Mouse (Mus musculus) midbrain, embryonic 12.5 days (tissue): ENCODE measurements at regions not wholly inside any gene's neighbourhood (a gene's known extent, or its start where the extent isn't known, plus 50 kb on each side); places are given as distances from the start of the nearest gene placed in this dataset.

Experiments used
- ATAC-seq: fragments of 200-750 bp; cut with Nextera tagmentation; 2 replicates; pipeline ENCODE4 v1.8.0; 2017; ENCODE audit warnings: low read depth, moderate TSS enrichment, moderate library complexity; ENCODE audit not compliant: low FRiP score
- H3K27ac ChIP-seq: fragments of 300-500 bp; sonication (generic); replicated peaks from 2 replicates; pipeline ENCODE4 v1.5.1; 2016; ENCODE audit warnings: mild to moderate bottlenecking
- H3K27me3 ChIP-seq: fragments of 300-500 bp; sonication (generic); 2 replicates; pipeline ENCODE4 v1.6.1; 2016; ENCODE audit warnings: mild to moderate bottlenecking
- H3K36me3 ChIP-seq: fragments of 300-500 bp; sonication (generic); 2 replicates; pipeline ENCODE4 v1.6.1; 2016
- H3K4me1 ChIP-seq: fragments of 300-500 bp; sonication (generic); 2 replicates; pipeline ENCODE4 v1.6.1; 2016
- H3K4me2 ChIP-seq: fragments of 300-500 bp; sonication (generic); replicated peaks from 2 replicates; pipeline ENCODE4 v1.6.1; 2016; ENCODE audit warnings: mild to moderate bottlenecking, moderate library complexity
- H3K4me3 ChIP-seq: fragments of 300-500 bp; sonication (generic); 2 replicates; pipeline ENCODE4 v1.5.1; 2016; ENCODE audit warnings: mild to moderate bottlenecking
- H3K9ac ChIP-seq: fragments of 300-500 bp; sonication (generic); replicated peaks from 2 replicates; pipeline ENCODE4 v1.6.1; 2016; ENCODE audit warnings: mild to moderate bottlenecking, moderate library complexity
- H3K9me3 ChIP-seq: fragments of 300-500 bp; sonication (generic); 2 replicates; pipeline ENCODE4 v1.6.1; 2016; ENCODE audit warnings: mild to moderate bottlenecking

GRCm38 (mm10) chr7:33857431-33857830, 87.4 kb downstream of the Scgb2b26 start:
- no peaks in the 10 kb centered on the region for H3K27me3 ChIP-seq
- no peaks in the 10 kb centered on the region for H3K4me1 ChIP-seq
- H3K9ac ChIP-seq = no peak overlapping the region
- H3K4me2 ChIP-seq = no peak overlapping the region
- no peak for ATAC-seq
- H3K9me3 ChIP-seq = peaks cover 85% of the 10 kb centered on the region
- H3K4me3 ChIP-seq = no peak overlapping the region
- no peaks in the 10 kb centered on the region for H3K36me3 ChIP-seq
- no peak overlapping the region for H3K27ac ChIP-seq

- Histone ChIP-seq H3K36me3 (no peaks in the 10 kb centered on the region), H3K4me2 (no peak overlapping the region), H3K27me3 (no peaks in the 10 kb centered on the region), H3K9ac (no peak overlapping the region), H3K4me1 (no peaks in the 10 kb centered on the region), H3K27ac (no peak overlapping the region), H3K9me3 (peaks cover 86% of the 10 kb centered on the region), H3K4me3 (no peak overlapping the region)
- ATAC-seq = no peak
Measured at GRCm38 (mm10) chr7:33854911-33855310, 89.9 kb downstream of the Scgb2b26 start.
